ENCODE assay signal across 8 mouse cellular contexts in the genomic region with DNA sequence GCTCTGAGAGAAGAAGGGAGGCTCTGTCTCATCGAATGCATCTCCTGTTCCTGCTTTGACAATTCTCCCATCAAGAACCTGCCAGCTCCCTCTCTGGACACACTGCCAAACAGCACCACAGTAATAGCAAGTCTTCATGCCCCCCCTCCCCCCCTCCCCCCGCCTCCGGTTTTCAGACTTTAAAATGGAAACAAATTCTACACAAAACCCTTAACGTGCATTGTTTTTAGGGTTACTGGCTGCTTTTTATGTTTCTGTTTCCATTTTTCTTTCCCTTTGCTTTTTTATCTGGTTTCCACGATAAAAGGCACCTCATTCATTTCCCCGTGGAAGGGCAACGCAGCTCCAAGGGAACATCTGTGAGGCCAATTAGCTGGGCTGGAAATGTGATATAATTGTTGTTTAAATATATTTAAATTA.
DNase-seq lines count a peak whose midpoint lies in the region; ATAC-seq and TF ChIP-seq lines count a peak whose summit lies in the region.

No protein-coding gene starts in this region.

- peak overlapping the region; percentile 28; the same call in 1 of the 2 replicates for H3K4me3 ChIP-seq in kidney, embryonic 14.5 days (ENCODE audit: low read length)
- peak overlapping the region; percentile 36 for H3K4me3 ChIP-seq in hindbrain, postnatal 0 days (ENCODE audit: low read length)
- peak overlapping the region; percentile 32 for H3K4me3 ChIP-seq in midbrain, embryonic 15.5 days

- peak overlapping the region; percentile 25 for H3K4me2 ChIP-seq in kidney, embryonic 14.5 days (replicated peaks; ENCODE audit: low read depth, low read length)
- H3K4me2 ChIP-seq in hindbrain, postnatal 0 days (ENCODE audit: low read depth, low read length) = peak overlapping the region; percentile 40
- H3K4me2 ChIP-seq in midbrain, embryonic 15.5 days = peak overlapping the region; percentile 48

- DNase-seq in kidney, postnatal 4 days = no peak
- peak; percentile 11 for DNase-seq in embryo, embryonic 11.5 days (ENCODE audit: low read depth, low spot score)
- DNase-seq in hindbrain, postnatal 0 days (ENCODE audit: low spot score) = peak; percentile 82
- DNase-seq in spleen, adult 18-20 months = no peak
- no peak for DNase-seq in ovary, postnatal 14 days (ENCODE audit: low spot score)
- DNase-seq in gastrocnemius, postnatal 36 days = no peak

- no peak overlapping the region for H3K9ac ChIP-seq in kidney, embryonic 14.5 days (ENCODE audit: low read depth, low read length)
- no peak overlapping the region for H3K9ac ChIP-seq in hindbrain, postnatal 0 days (replicated peaks; ENCODE audit: low read length)
- H3K9ac ChIP-seq in midbrain, embryonic 15.5 days = peak overlapping the region; percentile 27; the same call in 1 of the 2 replicates

- WGBS in kidney, embryonic 14.5 days = 7% methylated on average over 7 of the region's 7 CpGs
- 4% methylated on average over 7 of the region's 7 CpGs for WGBS in hindbrain, postnatal 0 days
- WGBS in midbrain, embryonic 15.5 days = under 1% methylated on average over 7 of the region's 7 CpGs

- H3K4me1 ChIP-seq in kidney, embryonic 14.5 days (ENCODE audit: control insufficient read depth, insufficient read depth, low read length) = no peaks in the 10 kb centered on the region
- H3K4me1 ChIP-seq in hindbrain, postnatal 0 days (ENCODE audit: insufficient read depth, low read length) = no peaks in the 10 kb centered on the region
- peaks cover 11% of the 10 kb centered on the region for H3K4me1 ChIP-seq in midbrain, embryonic 15.5 days

- H3K27me3 ChIP-seq in kidney, embryonic 14.5 days (ENCODE audit: control insufficient read depth, insufficient read depth, low read length) = no peaks in the 10 kb centered on the region
- H3K27me3 ChIP-seq in hindbrain, postnatal 0 days (ENCODE audit: insufficient read depth, low read length) = no peaks in the 10 kb centered on the region
- no peaks in the 10 kb centered on the region for H3K27me3 ChIP-seq in midbrain, embryonic 15.5 days (replicated peaks)

- peak; percentile 68; the same call in 1 of the 2 replicates for ATAC-seq in kidney, embryonic 14.5 days (ENCODE audit: low FRiP score, low TSS enrichment)
- peak; percentile 91 for ATAC-seq in hindbrain, postnatal 0 days
- peak; percentile 95 for ATAC-seq in midbrain, embryonic 15.5 days (replicated peaks)

- no peaks in the 10 kb centered on the region for H3K9me3 ChIP-seq in kidney, embryonic 14.5 days (ENCODE audit: control insufficient read depth, low read length)
- H3K9me3 ChIP-seq in hindbrain, postnatal 0 days (ENCODE audit: low read length) = no peaks in the 10 kb centered on the region
- no peaks in the 10 kb centered on the region for H3K9me3 ChIP-seq in midbrain, embryonic 15.5 days

- intact Hi-C loops in gastrocnemius, postnatal 36 days (cut with DNase I) = no loop called here

- no peak overlapping the region for H3K27ac ChIP-seq in kidney, embryonic 14.5 days (ENCODE audit: low read depth, low read length)
- no peak overlapping the region for H3K27ac ChIP-seq in hindbrain, postnatal 0 days
- peak overlapping the region; percentile 48 for H3K27ac ChIP-seq in midbrain, embryonic 15.5 days

- peak; percentile 53 for TF ChIP-seq CTCF in hindbrain, postnatal 0 days (IDR thresholded peaks at IDR 0.05; ENCODE audit: low read depth)

- no peaks in the 10 kb centered on the region for H3K36me3 ChIP-seq in kidney, embryonic 14.5 days (ENCODE audit: control insufficient read depth, insufficient read depth, low read length)
- H3K36me3 ChIP-seq in hindbrain, postnatal 0 days (ENCODE audit: insufficient read depth, low read length) = no peaks in the 10 kb centered on the region
- H3K36me3 ChIP-seq in midbrain, embryonic 15.5 days (replicated peaks) = no peaks in the 10 kb centered on the region

Comparison
In these comparisons a context has a peak if more than half of its experiments do, and no peak if none do; other contexts are left out.
1. DNase-seq: peak in embryo, embryonic 11.5 days (single experiment) and hindbrain, postnatal 0 days (single experiment); none in kidney, postnatal 4 days (0 of 2), spleen, adult 18-20 months (0 of 2), ovary, postnatal 14 days (single experiment) and gastrocnemius, postnatal 36 days (0 of 2).
2. Peak in every context shown above with its lines, with median percentiles within 50 percentile points of each other: ATAC-seq, H3K4me2 ChIP-seq and H3K4me3 ChIP-seq.